Mouse (Mus musculus): ENCODE data around the gene Plekhg5.

DNA sequence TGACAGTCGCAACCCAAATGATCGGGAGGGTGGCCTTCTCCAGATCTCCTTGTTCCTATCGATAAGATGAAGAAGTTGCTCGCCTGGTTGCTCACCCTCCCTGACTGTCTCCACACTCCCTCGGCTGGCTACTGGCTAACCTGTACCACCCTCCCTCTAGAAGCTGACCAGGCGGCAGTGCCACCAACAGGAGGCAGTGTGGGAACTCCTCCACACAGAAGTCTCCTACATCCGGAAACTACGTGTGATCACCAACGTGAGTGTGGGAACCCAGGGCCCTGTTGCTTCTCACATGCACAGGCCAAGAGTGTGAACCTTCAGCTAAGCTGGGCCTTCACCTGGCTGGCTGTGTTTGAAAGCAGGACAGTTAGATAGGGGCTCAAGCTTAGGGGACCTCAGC, 34.4 kb downstream of the Plekhg5 start:
- TF ChIP-seq CTCF (IDR thresholded peaks at IDR 0.05), result peak; percentile 59
- TF ChIP-seq EP300 (IDR thresholded peaks at IDR 0.05), result no peak
